Mouse (Mus musculus): ENCODE data around the gene Cckar.
"Not testable (repeated sequence)": the region's sequence is repeated elsewhere in the genome, so short reads cannot be mapped to it uniquely, and the experiment has no call there.

Cckar gene

DNA sequence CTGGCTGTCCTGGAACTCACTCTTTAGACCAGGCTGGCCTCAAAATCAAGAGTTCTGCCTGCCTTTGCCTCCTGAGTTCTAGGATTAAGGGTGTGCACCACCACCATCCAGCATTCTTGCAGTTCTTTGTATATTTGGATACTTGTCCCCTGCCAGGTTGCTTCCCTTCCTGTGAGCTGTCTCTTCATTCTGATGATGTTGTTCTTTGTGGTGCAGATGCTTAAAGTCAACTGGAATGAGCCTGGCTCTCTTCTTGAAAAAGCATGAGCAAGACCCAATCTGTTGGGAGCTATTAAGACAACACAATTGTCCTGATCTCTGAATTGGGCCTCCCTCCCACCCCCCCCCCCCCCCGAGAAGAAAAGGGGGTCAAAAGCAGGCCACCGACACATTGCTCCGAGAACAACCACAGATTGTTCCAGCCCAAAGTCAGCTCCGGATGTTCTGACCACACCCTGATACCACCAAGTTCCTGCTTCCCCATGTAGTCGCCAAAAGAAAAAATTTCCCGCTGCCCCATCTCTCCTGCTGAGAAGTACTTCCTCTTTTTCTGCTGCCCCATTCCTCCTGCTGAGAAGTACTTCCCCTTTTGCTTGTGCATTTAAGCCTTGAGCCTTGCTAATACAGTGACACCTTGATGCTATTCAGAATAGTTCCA lies 33.9 kb downstream of the Cckar start:
- not testable (repeated sequence) for DNase-seq (ENCODE audit: low spot score in 2 of 2)

DNA sequence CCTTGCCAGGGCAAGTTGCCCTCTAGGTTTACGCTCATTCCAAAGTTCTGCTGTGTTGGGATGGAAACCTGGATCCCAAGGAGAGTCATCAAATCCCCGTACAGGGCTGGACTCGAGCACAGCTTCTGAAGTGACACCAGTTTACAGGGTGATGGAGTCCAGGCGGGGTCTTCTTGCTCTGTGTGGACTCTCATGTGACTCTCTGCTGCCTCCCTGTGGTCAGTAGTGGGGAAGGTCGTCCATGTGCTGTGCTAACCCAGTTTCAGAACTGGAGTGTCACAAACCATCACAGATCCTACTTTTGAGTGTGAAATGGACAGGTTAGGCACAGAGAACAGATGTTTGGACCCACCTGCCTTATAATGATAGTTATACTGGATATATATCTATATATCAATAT lies 35.2 kb downstream of the Cckar start:
- DNase-seq (ENCODE audit: low spot score in 2 of 2), result peak; percentile 32 to 42

GRCm38 (mm10) chr5:53671507-53671906 lies 36.0 kb downstream of the Cckar start:
- no peak for DNase-seq (ENCODE audit: low spot score in 2 of 2)

DNA sequence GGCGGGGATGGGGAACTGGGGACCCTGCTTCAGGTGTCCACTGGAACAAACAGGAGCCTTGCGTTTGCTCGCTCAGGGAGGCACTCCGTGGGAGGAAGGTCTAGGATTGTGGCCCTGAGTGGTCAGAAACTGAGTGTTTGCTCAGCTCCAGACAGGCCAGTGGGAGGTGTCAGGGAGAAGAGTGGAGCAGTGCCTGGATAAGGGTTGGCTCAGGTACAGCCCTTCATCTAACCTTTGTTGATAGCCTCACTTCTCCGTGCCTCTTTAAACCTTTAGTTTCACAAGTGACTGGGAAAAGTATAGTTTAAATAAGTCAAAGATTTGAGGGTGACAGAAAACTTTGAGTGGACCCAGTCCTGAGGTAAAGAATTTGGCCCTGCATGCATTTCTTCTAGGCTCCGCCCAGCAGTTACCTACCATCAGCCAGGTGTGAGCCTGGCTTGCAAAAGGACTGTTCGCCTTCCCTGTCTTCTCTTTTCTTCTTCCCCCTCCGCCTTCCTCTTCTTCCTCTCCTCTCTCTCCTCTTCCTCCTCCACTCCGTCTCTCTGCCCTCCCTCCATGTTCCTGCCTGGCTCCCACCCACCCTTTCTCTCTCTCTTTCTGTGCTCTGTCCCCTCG lies 37.1 kb downstream of the Cckar start:
- no peak for DNase-seq (ENCODE audit: low spot score in 2 of 2)

- DNase-seq (ENCODE audit: low spot score in 2 of 2), result no peak
These were observed 39.5 kb downstream of the Cckar start for GRCm38 (mm10) chr5:53668021-53668420.

DNA sequence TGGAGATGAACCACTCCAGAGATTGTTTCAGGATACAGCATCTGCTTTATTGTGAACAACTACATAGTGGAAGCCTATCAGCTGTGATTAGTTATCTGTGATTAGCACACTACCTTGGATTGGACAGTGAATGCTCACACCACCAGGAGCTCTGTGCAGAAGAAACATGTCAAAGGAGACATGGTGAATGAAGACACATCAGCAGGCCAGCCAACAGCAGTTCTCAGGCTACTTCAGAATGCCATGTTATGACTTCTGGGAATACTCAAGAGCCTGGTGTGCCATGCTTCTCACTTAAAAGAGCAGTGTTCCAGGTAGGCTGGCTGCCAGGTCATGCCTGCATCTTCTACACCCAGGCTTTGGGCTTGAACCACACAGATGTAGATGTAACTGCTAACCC lies 43.8 kb downstream of the Cckar start:
- DNase-seq (ENCODE audit: low spot score in 2 of 2), result no peak

- DNase-seq (ENCODE audit: low spot score in 2 of 2), result no peak
These were observed 45.1 kb downstream of the Cckar start for GRCm38 (mm10) chr5:53662413-53662812.

DNA sequence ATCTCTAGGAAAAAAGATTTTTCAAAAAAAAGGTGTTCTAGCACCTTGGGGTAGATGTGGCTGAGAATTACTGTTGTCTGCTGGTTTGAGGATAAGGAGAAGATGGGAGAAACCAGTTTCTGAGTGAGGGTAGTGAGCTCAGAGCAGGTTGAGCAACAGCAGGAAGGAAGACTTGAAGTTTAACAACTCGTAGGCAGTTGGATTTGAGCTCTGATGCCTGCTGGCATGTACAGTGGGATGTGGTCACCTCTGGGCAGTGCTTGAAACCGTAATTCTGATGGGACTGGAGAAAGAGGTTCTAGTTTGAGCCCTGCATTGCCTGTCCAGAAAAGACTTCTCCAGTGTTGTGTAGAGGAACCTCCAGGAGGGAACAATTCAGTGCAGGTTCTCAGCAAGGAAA lies 46.0 kb downstream of the Cckar start:
- no peak for DNase-seq (ENCODE audit: low spot score in 2 of 2)

DNA sequence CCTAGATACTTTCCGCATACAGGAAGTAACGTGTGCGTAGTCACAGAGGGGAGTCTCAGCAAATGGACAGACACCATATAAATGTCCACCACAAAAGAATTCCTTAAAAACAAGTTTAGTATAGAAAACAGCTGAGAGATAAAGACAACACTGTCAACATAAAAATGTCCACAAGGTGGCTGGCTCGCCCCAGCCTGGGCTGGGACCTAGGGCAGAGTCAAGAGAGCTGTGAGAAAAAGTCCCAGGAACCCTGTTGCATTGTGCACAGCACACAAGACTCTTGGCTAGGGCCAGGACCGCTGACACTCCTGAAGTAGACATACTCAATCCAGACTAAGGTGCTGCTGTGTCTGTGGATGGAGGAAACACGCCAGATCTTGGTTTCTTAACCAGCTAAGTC lies 49.6 kb downstream of the Cckar start:
- DNase-seq (ENCODE audit: low spot score in 2 of 2), result no peak

- DNase-seq (ENCODE audit: low spot score in 2 of 2), result no peak
These were observed 50.9 kb downstream of the Cckar start for GRCm38 (mm10) chr5:53656596-53656995.

All from natural killer cell, adult 2 months (primary cell).